Mouse (Mus musculus): ENCODE data around the gene Vav2.

- TF ChIP-seq CTCF (conservative IDR thresholded peaks at IDR 0.05; ENCODE audit: low read length) (no peak), POU5F1 (IDR thresholded peaks at IDR 0.05; ENCODE audit: borderline replicate concordance, low read length) (no peak)
Measured at GRCm38 (mm10) chr2:27320820-27321219, 106.0 kb downstream of the Vav2 start.
